Mouse (Mus musculus): ENCODE measurements around the gene Epo.

DNA sequence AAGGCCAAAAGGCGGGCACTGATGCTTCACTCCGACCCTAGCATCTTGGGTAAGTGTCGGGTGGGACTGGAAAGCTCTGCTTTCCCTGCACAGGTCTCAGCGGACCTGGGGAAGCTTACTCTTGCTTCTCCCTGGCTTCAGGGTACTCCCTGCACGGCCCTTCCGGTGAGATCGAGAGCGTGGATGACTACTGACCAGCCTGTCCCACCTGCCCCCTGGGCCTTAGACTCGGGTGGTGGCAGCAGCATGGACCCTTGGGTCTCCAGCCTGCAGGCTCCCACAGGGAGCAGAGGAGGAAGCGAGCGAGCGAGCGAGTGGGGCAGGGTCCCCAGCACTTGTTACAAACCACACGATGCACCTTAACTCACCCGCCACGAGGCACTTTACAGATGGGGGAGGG, 7.5 kb downstream of the Epo start:
- TF ChIP-seq POLR2A (IDR thresholded peaks at IDR 0.05; ENCODE audit: insufficient read depth, low read depth, low read length) (no peak), CTCF (IDR thresholded peaks at IDR 0.05; ENCODE audit: insufficient read depth, low read depth, low read length) (no peak)
